Mouse (Mus musculus) c-Kit-positive CD71-negative TER-119-negative erythroid progenitor cells, embryonic 14.5 days (primary cell): ENCODE measurements around the gene Sirt7.
A peak's percentile ranks its signal among the peaks of the same experiment; 100 is the strongest.

ENCODE experiments used
- DNase-seq: peaks from one replicate; pipeline ENCODE4 v3.0.0-alpha.2; 2013; ENCODE audit warnings: low read depth

Sirt7 gene

GRCm38 (mm10) chr11:120582268-120582981 is 42.6 kb downstream of the Sirt7 start:
- DNase-seq: no peak

DNA sequence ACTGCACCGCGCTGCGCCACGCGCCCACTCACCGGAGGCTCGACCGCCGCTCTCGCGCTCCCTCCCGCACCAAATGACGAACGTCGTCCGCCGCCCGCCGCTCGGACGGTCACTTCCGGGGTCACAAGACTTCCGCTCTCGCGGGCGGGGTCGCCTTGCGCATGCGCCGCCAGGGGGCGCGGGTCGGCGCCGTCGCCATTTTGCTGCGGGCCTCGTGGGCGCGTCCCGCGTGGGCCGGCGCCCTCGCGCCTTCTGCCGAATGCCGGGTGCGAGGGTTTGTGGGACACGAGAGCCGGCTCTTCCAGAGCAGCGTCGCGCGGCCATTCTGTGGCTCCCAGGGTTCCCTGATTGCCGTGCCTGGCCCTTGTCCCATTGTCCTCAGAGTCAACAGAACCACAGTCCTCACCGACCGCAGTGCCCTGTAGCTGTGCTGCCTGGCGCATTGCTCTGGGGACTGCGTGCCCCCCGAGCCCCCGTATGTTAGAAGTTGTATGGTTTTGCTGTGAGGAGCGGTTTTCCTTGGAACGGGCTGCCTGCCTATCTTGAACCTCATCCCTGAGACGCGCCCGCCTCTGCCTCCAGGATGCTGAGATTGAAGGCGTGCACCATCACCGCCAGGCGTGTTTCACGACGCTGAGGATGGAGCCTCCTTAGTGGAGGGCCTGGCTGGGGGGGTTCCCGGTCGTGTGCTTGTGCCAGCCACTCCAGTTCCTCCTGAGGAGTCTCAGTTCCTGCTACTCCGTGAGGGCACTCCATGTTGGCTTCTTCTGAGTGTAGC is 43.4 kb downstream of the Sirt7 start, which contains the start of gene Arhgdia:
Arhgdia (minus strand) TSS at position 135 of the 778 bp plus-strand sequence.
- peak; percentile 67 for DNase-seq

- DNase-seq: no peak
Measured at GRCm38 (mm10) chr11:120580871-120581331, 44.1 kb downstream of the Sirt7 start.

DNA sequence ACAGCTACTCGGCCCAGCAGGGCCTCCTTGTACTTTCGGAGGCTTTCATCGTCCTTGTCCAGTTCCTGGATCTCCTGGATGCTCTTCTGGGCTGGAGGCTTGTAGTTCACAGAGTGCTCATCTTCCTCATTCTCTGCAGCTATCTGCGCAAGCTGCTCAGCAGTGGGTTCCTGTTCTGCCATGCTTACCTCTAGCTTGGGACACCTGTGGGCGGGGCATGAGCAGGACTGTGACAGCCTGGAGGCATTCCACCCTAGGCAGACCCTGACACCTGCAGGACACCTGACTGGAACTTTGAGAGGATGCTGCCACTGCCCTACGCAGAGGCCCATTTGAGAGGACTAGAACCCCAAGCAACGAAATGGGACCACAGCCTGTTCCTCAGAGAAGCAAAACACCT is 44.9 kb downstream of the Sirt7 start:
- DNase-seq: no peak

- peak; percentile 83 for DNase-seq
Measured at GRCm38 (mm10) chr11:120579316-120580107, 45.5 kb downstream of the Sirt7 start.

GRCm38 (mm10) chr11:120578694-120579243 is 46.3 kb downstream of the Sirt7 start:
- DNase-seq: no peak

DNA sequence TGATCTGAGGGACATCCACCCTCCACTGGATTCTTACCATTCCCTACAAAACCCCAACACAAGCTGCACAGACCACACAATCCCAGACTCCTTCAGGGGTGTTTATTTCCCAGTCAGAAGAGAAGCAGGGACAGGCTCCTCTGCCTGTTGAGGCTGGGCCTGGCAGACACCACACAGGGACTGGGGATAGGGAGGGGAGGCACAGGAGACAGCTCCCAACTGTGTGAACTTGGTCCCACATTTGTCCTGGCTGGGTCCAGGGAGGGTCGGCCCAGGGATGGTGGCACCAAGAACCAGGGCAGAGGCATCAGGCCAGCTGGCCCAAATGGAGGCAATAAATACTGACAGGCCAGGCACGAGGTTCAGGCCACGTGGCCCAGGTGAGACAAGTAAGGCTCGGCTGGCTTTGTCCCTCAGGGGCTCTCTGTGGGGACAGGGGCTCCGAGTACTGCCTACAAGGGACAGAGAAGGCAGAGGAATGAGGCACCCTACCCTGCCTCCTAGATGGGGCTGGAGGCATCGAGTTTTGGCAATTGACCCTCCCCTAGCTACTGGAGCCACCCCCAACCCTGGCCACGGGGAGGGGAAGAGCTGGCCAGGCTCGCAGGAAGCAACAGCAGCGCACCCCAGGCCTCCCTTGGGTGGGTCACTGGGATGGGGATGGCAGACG is 46.9 kb downstream of the Sirt7 start:
- no peak for DNase-seq

DNA sequence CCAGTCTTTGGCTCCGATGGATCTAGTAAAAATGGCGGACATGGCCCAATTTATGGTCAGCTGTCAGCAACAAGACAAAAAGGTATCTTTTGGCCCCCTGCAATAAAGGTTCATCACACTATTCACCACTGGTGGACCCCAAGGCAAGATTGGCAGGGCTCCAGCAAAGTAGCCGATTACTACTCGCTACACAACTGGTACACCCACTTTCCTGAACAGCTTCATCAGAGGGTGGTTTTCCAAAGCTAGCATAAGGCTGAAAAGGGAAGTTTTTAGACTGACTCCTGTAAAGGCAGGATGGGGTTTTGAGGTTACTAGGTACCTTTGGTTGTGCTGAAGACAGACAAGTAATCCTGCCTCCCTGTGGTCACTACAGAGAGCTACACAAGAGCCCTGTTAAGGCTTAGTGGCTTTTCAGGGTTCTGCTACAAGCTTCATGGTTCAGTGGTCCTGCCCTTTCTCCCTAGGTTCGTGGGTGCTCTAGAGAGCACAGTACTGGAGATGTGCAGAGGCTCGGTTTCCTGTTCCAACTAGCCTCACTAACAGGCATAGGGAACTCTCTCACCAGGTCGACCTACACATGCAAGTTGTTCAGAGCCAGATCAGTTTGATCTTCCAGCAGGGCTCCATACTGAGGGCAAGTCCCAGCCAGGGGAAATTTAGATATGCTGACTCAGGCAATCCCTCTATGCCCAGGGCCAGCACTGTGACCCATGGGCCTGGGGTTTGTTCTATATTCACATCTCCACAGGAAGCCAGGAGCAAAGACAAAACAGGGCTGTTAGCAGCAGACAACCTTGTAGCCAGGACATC is 47.6 kb downstream of the Sirt7 start:
- DNase-seq: no peak

GRCm38 (mm10) chr11:120576365-120576981 is 48.6 kb downstream of the Sirt7 start:
- DNase-seq: no peak

- DNase-seq: no peak
Measured at GRCm38 (mm10) chr11:120575940-120576339, 49.1 kb downstream of the Sirt7 start.

DNA sequence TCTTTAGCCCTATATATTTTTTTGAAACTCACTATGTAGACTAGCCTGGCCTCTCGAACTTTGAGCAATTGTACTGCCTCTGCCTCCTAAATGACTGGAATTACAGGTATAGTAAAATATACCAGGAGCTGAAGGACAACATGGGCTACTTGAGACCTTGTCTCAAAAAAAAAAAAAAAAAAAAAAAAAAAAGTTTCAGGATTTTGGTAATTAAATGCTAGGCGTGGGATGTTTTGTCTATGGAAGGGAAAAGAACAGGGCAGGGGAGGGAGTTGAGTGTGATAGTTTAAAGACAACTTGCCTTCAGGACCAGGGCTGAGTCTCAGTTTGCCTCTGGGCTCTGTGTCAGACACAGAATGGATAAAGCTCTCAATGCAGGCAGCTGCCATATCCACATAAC is 50.0 kb downstream of the Sirt7 start:
- DNase-seq: no peak

DNA sequence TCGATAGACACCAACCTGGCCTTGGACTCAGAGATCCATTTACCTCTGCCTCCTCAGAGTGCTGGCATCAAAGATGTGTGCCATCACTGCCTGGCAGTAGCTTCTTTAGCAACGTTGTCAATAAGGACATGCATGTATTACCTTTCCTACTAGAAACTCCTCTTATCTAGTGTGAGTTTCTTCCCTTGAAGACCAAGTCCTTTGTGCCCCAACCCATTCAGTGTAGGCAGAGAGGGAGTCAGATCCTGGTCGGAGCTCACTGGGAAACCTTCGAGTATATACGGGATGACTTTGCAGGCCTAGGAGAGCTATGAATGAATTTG is 50.8 kb downstream of the Sirt7 start:
- no peak for DNase-seq

GRCm38 (mm10) chr11:120573585-120574277 is 51.3 kb downstream of the Sirt7 start:
- no peak for DNase-seq

GRCm38 (mm10) chr11:120572752-120573584 is 52.1 kb downstream of the Sirt7 start, which contains the start of gene P4hb:
TSS of gene P4hb (minus strand) at chr11:120573253.
- peak; percentile 98 for DNase-seq

- no peak for DNase-seq
Measured at GRCm38 (mm10) chr11:120572417-120572751, 52.7 kb downstream of the Sirt7 start.

- DNase-seq: no peak
Measured at GRCm38 (mm10) chr11:120571754-120572416, 53.2 kb downstream of the Sirt7 start.

DNA sequence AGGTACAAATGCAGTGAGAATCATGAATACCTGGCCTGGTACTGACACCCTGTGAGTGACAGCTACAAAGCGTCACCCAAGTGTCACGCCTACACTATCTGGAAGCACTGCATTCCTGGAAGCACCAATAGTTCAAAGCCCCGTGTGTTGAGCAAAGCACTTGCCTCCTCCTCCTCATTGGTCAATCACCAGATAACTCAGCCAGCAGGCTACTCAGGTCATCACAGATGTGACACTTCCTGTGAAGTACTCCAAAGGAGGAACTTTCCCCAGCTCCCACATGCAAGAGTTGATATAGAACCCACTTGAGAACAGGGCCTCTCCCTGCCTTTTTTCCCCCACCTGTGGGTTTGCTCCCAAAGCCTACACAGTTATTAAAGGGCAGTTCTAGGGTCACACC is 53.9 kb downstream of the Sirt7 start:
- no peak for DNase-seq
